Mouse (Mus musculus) neural tube, embryonic 13.5 days (tissue): ENCODE data around the gene Rgl2. TPM values are rescaled to one million over a fixed set of nuclear protein-coding genes. Genes with fewer than 3 reads are reported as not detected.
"Not testable (repeated sequence)": the region's sequence is repeated elsewhere in the genome, so short reads cannot be mapped to it uniquely, and the experiment has no call there.

ENCODE experiments used
- ATAC-seq: fragments of 200-750 bp; cut with Nextera tagmentation; 2 replicates; pipeline ENCODE4 v1.8.0; 2017; ENCODE audit warnings: low read depth, mild to moderate bottlenecking, moderate TSS enrichment, moderate library complexity
- H3K27ac ChIP-seq: fragments of 300-500 bp; sonication (generic); replicated peaks from 2 replicates; pipeline ENCODE4 v1.5.1; 2015; ENCODE audit warnings: moderate library complexity, mild to moderate bottlenecking, inconsistent platforms
- H3K27me3 ChIP-seq: fragments of 300-500 bp; sonication (generic); 2 replicates; pipeline ENCODE4 v1.6.1; 2015; ENCODE audit warnings: mild to moderate bottlenecking, inconsistent platforms
- H3K36me3 ChIP-seq: fragments of 300-500 bp; sonication (generic); 2 replicates; pipeline ENCODE4 v1.6.1; 2015; ENCODE audit warnings: mild to moderate bottlenecking, inconsistent platforms
- H3K4me1 ChIP-seq: fragments of 300-500 bp; sonication (generic); replicated peaks from 2 replicates; pipeline ENCODE4 v1.6.1; 2015; ENCODE audit warnings: inconsistent platforms
- H3K4me2 ChIP-seq: fragments of 300-500 bp; sonication (generic); 2 replicates; pipeline ENCODE4 v1.6.1; 2015; ENCODE audit warnings: inconsistent platforms, mild to moderate bottlenecking, moderate library complexity
- H3K4me3 ChIP-seq: fragments of 300-500 bp; sonication (generic); 2 replicates; pipeline ENCODE4 v1.5.1; 2015; ENCODE audit warnings: mild to moderate bottlenecking, inconsistent platforms
- H3K9ac ChIP-seq: fragments of 300-500 bp; sonication (generic); 2 replicates; pipeline ENCODE4 v1.6.1; 2015; ENCODE audit warnings: moderate library complexity, mild to moderate bottlenecking, inconsistent platforms
- H3K9me3 ChIP-seq: fragments of 300-500 bp; sonication (generic); 2 replicates; pipeline ENCODE4 v1.6.1; 2016; ENCODE audit warnings: inconsistent platforms
- WGBS: fragments of 180-500 bp; shearing (Covaris S2); methylation state at CpG from one replicate; pipeline ENCODE4 v1.1.7; 2015; 5-methylcytosine and 5-hydroxymethylcytosine counted together
- polyA plus RNA-seq: library from polyadenylated mRNA; unstranded; fragments of >200 nt; fragmentation: Nextera tagmentation; extraction: Ambion mirVana; gene quantifications from 2 replicates; pipeline ENCODE4 v1.2.1, GENCODE M21; 2015

Rgl2 gene
- 59.5 and 64.7 TPM in 2 replicates for polyA plus RNA-seq

DNA sequence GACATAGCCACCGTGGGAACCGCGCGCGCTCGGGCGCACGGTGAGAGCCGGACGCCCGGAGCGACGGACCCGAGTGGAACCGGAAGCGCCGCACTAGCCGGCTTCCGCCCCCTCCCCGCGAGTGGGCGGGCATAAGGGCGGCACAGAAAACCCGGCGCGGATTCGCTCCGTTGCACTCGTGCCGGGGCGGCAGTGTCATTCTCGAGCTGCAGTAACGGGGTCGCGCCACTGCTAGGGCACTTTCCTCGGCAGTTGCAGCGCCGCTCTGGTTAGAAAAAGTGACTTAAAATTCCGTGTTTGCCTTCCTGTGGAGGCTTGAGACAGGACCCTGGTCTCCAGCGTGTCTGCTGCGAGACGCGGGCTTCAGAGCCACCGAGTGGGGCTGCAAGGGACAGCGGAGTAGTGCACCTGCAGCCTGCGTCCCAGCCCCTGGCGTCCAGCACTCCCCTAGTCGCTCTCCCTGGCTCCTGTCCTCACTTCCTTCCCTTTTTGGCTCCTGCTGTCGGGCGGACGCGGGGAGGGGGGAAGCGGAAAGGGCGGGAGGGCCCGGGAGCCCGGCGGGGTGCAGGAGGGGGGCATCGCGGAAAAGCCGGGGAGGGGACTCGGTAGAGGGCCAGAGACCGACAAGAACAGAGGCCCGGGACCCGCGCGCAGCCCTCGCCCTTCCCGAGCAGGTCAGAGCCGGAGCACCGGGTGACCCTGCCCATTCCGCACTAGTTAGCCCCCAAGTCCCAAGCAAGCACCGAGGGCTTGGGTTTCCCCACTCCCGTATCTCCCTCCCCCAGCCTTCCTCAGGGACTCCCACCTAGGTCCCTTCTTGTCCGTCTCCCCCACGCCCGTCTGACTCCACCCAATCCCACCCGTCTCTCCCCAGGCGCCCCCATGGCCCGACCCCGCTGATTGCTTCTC lies at the start of gene Rgl2:
Rgl2 (plus strand) TSS at position 173 of the 909 bp plus-strand sequence.
- under 1% methylated on average over 77 of the region's 80 CpGs for WGBS

DNA sequence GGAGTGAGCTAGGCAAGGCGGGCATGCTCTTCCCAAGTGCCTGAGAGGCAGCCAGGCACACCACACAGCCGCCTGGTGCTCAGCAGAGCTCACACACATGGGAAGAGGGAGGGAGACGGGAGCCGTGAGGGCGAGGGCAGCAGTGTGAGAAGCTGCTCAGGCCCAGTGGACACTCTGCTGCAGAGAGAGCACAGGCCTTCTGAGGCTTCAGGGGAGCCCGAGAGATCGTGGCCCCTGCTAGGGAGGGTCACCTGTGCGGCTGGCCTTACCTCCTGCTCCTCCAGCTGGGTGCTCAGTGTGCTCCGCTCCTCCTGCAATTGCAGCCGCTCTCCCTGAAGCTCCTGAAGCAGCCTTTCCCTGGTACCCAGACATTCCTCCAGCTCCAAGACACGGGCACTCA lies 45.0 kb upstream of the Rgl2 start:
- 86% methylated on average over 10 of the region's 11 CpGs for WGBS

More for the DNA sequence above, at the start of gene Rgl2:
- no peaks in the 10 kb centered on the region for H3K9me3 ChIP-seq
- H3K4me3 ChIP-seq: peak within 1 kb of the TSS; percentile 94
- peak within 1 kb of the TSS; percentile 97 for H3K9ac ChIP-seq
- H3K27ac ChIP-seq: peak within 1 kb of the TSS; percentile 98
- peak; percentile 74 for ATAC-seq
- peaks cover 25% of the 10 kb centered on the region for H3K4me1 ChIP-seq
- H3K27me3 ChIP-seq: no peaks in the 10 kb centered on the region
- H3K36me3 ChIP-seq: peaks cover 33% of the 10 kb centered on the region
- peak within 1 kb of the TSS; percentile 99 for H3K4me2 ChIP-seq

GRCm38 (mm10) chr17:33887802-33888201 lies 41.5 kb upstream of the Rgl2 start:
- not testable (repeated sequence) for H3K4me2 ChIP-seq, ATAC-seq, H3K4me3 ChIP-seq

More for the DNA sequence above, 45.0 kb upstream of the Rgl2 start:
- not testable (repeated sequence) for H3K4me1 ChIP-seq, H3K27me3 ChIP-seq, H3K27ac ChIP-seq, H3K4me3 ChIP-seq, H3K9ac ChIP-seq, H3K4me2 ChIP-seq, H3K9me3 ChIP-seq, ATAC-seq
- peaks cover 10% of the 10 kb centered on the region; the same call in 1 of the 2 replicates for H3K36me3 ChIP-seq

DNA sequence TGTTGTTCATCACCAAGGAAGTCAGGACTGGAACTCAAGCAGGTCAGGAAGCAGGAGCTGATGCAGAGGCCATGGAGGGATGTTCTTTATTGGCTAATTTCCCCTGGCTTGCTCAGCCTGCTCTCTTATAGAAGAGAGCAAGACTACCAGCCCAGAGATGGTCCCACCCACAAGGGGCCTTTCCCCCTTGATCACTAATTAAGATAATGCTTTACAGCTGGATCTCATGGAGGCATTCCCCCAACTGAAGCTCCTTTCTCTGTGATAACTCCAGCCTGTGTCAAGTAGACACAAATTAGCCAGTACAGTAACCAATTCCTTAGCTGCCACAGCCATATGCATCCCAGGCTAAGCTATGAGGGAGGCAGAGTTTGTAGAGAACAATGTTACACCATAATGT lies 41.1 kb upstream of the Rgl2 start:
- H3K36me3 ChIP-seq, H3K27me3 ChIP-seq, H3K4me3 ChIP-seq, H3K9ac ChIP-seq, H3K27ac ChIP-seq, ATAC-seq, H3K9me3 ChIP-seq: not testable (repeated sequence)
- 0 out of 2 replicates have a peak overlapping the region, but pooled peaks have one; percentile 11 for H3K4me2 ChIP-seq
- peaks cover 14% of the 10 kb centered on the region for H3K4me1 ChIP-seq

More at GRCm38 (mm10) chr17:33887802-33888201, 41.5 kb upstream of the Rgl2 start:
- peaks cover 14% of the 10 kb centered on the region for H3K4me1 ChIP-seq
- not testable (repeated sequence) for H3K27ac ChIP-seq, H3K27me3 ChIP-seq, H3K36me3 ChIP-seq, H3K9ac ChIP-seq, H3K9me3 ChIP-seq
- WGBS: 84% methylated on average over 2 of the region's 2 CpGs

- not testable (repeated sequence) for H3K27ac ChIP-seq, ATAC-seq, H3K36me3 ChIP-seq, H3K27me3 ChIP-seq, H3K9me3 ChIP-seq
- H3K4me2 ChIP-seq: peak overlapping the region; percentile 75
- H3K4me1 ChIP-seq: peaks cover 14% of the 10 kb centered on the region
- peak overlapping the region; percentile 71 for H3K9ac ChIP-seq
- WGBS: under 1% methylated on average over 38 of the region's 44 CpGs
- H3K4me3 ChIP-seq: peak overlapping the region; percentile 56
Measured at GRCm38 (mm10) chr17:33889941-33890532, 39.3 kb upstream of the Rgl2 start.

DNA sequence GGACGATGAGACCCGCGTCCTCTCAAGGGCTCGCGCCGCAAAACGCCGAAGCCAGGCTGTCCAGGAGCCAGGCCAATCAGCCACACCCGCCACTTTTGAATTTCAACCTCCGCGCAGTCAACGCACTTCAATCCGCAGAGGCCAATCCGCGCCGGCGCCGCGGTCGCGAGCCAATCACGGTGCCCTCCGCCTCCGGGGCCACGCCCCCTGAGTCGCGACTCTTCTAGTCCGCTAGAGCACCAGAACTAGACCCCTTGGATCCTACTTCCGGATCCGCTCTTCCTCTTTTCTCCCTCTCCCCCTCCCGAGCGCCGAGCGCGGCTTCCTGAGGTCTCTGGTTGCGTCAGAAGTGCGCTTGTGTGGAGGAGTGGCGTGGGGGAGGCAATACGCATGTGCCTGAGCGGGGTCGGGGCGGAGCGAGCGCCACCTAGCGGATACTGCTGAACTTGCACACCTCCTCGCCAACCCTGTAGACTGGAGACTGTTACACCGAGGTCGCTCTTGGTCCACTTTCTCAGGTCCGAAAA lies 38.7 kb upstream of the Rgl2 start, which contains the start of gene Kifc1:
Kifc1 (minus strand) TSS at position 129 of the 527 bp plus-strand sequence.
- under 1% methylated on average over 49 of the region's 49 CpGs for WGBS
- Histone ChIP-seq H3K4me1 (peaks cover 14% of the 10 kb centered on the region), H3K27ac (no peak within 1 kb of the TSS), H3K36me3 (no peaks in the 10 kb centered on the region), H3K4me3 (peak within 1 kb of the TSS; percentile 56), H3K9ac (peak within 1 kb of the TSS; percentile 71), H3K27me3 (no peaks in the 10 kb centered on the region), H3K4me2 (peak within 1 kb of the TSS; percentile 75), H3K9me3 (no peaks in the 10 kb centered on the region)
- ATAC-seq: peak; percentile 99

DNA sequence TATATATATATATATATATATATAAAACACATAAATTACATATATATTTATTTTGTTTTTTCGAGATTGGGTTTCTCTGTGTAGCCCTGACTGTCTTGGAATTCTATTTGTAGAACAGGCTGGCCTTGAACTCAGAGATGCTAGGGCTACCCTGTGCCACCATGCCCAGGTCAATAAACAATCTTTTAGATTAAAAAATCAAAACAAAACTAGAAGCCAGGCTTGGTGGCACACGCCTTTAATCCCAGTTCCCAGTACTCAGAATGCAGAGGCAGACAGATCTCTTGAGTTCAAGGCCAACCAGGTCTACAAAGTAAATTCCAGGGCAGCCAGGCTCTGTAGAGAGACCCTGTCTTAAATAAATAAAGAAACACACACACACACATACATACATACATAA lies 38.0 kb upstream of the Rgl2 start:
- no peak overlapping the region for H3K4me3 ChIP-seq
- no peaks in the 10 kb centered on the region for H3K9me3 ChIP-seq
- 67% methylated on average over 2 of the region's 2 CpGs for WGBS
- H3K9ac ChIP-seq: no peak overlapping the region
- no peaks in the 10 kb centered on the region for H3K36me3 ChIP-seq
- peaks cover 14% of the 10 kb centered on the region for H3K4me1 ChIP-seq
- ATAC-seq: no peak
- no peak overlapping the region for H3K27ac ChIP-seq
- no peak overlapping the region for H3K4me2 ChIP-seq
- no peaks in the 10 kb centered on the region for H3K27me3 ChIP-seq

GRCm38 (mm10) chr17:33891892-33892291 lies 37.5 kb upstream of the Rgl2 start:
- H3K4me1 ChIP-seq: peaks cover 14% of the 10 kb centered on the region
- H3K36me3 ChIP-seq, ATAC-seq, H3K27ac ChIP-seq, H3K27me3 ChIP-seq, H3K4me2 ChIP-seq, H3K9me3 ChIP-seq, H3K4me3 ChIP-seq, H3K9ac ChIP-seq: not testable (repeated sequence)
- WGBS: 77% methylated on average over 6 of the region's 6 CpGs

- Histone ChIP-seq H3K27me3 (no peaks in the 10 kb centered on the region), H3K4me2 (no peak overlapping the region), H3K36me3 (no peaks in the 10 kb centered on the region), H3K9me3 (no peaks in the 10 kb centered on the region), H3K4me1 (peaks cover 14% of the 10 kb centered on the region), H3K27ac (no peak overlapping the region), H3K9ac (no peak overlapping the region), H3K4me3 (no peak overlapping the region)
- WGBS: 24% methylated on average over 7 of the region's 7 CpGs
- no peak for ATAC-seq
Measured at GRCm38 (mm10) chr17:33892429-33892828, 36.9 kb upstream of the Rgl2 start.

- H3K27me3 ChIP-seq, H3K9ac ChIP-seq, H3K4me2 ChIP-seq, H3K36me3 ChIP-seq, H3K4me3 ChIP-seq, ATAC-seq, H3K9me3 ChIP-seq, H3K27ac ChIP-seq: not testable (repeated sequence)
- H3K4me1 ChIP-seq: peaks cover 14% of the 10 kb centered on the region
- 76% methylated on average over 4 of the region's 4 CpGs for WGBS
Measured at GRCm38 (mm10) chr17:33893011-33893410, 36.3 kb upstream of the Rgl2 start.

- H3K4me1 ChIP-seq: no peaks in the 10 kb centered on the region
Measured at GRCm38 (mm10) chr17:33897114-33897794, 32.1 kb upstream of the Rgl2 start.

GRCm38 (mm10) chr17:33898193-33898592 lies 31.1 kb upstream of the Rgl2 start:
- not testable (repeated sequence) for ATAC-seq, H3K27ac ChIP-seq, H3K27me3 ChIP-seq, H3K4me2 ChIP-seq, H3K4me1 ChIP-seq, H3K9ac ChIP-seq, H3K36me3 ChIP-seq, H3K9me3 ChIP-seq, H3K4me3 ChIP-seq
- 85% methylated on average over 4 of the region's 4 CpGs for WGBS

More at GRCm38 (mm10) chr17:33897114-33897794, 32.1 kb upstream of the Rgl2 start:
- WGBS: 45% methylated on average over 6 of the region's 6 CpGs
- H3K9ac ChIP-seq: no peak overlapping the region
- no peak overlapping the region for H3K4me2 ChIP-seq
- no peak overlapping the region for H3K27ac ChIP-seq
- H3K27me3 ChIP-seq: no peaks in the 10 kb centered on the region
- H3K36me3 ChIP-seq: no peaks in the 10 kb centered on the region
- no peak for ATAC-seq
- no peak overlapping the region for H3K4me3 ChIP-seq
- no peaks in the 10 kb centered on the region for H3K9me3 ChIP-seq
